Mouse (Mus musculus): ENCODE results near the gene Prkg1. TPM values are rescaled to one million over a fixed set of nuclear protein-coding genes. Genes with fewer than 3 reads are reported as not detected.
A peak's percentile ranks its signal among the peaks of the same experiment; 100 is the strongest.

Gene Prkg1
- polyA plus RNA-seq, 1 experiment from 2014 or later = 10.3 TPM

DNA sequence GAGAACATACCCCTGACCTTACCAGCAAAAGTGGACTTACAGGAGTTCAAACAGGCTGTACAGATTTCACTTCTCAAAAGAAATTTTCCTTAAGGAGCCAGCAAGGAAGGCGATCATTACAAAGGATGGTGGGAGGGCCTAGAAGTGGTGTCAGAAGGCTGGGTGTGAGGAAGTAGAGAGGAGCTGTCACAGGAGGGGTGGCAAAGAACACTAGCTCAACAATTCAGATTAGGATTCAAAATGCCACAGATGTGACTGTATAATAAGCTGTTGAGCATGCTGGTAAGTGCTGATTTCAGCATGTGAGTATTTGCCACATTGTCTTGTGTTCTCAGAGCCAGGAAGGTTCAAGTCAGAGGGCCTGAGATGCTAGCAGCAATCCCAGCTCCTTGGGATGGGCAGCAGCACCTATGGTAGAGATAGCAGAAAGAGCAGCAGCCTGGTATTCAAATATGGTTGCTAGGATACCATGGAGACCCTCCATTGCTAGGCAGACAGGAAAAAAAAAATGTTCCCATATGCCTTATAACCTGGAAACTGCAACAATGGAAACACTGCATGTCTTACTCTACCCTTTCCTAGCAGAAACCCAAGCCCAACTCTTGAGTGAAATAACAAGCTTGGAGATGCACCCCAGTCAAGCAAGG is 106.0 kb downstream of the Prkg1 start:
- ATAC-seq (ENCODE audit: low read depth) = no peak
- no peak overlapping the region for H3K27ac ChIP-seq (ENCODE audit: low read depth, low read length)

DNA sequence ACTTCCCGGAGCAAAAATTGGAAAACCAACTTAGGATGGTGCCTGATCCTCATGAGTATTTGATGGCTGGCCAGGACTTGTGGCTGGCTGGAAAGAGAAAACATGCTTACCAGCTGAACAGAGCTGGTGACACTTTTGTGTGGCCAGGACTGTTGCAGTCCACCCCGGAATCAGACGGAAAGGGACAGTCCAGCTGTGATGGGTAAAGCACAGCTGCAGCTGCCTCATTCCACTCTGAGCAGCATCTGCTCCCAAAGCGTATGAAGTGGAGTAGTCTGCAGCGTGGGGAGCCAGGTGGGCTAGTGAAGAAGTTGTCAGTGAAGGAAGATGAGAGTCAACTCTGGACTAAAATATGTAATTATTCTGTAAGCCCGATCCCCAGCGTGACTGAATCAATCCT is 108.6 kb downstream of the Prkg1 start:
- H3K9ac ChIP-seq (replicated peaks; ENCODE audit: low read depth, low read length) = no peak overlapping the region
- ATAC-seq (ENCODE audit: low read depth) = no peak

More for the DNA sequence above, 106.0 kb downstream of the Prkg1 start:
- no peak overlapping the region for H3K4me2 ChIP-seq (ENCODE audit: low read depth, low read length)
- 86% methylated on average over 1 of the region's 1 CpGs for WGBS
- H3K4me3 ChIP-seq (ENCODE audit: low read depth, low read length) = no peak overlapping the region
- H3K4me1 ChIP-seq (ENCODE audit: control insufficient read depth, insufficient read depth, low read length) = peaks cover 12% of the 10 kb centered on the region; the same call in 1 of the 2 replicates
- no peaks in the 10 kb centered on the region for H3K27me3 ChIP-seq (ENCODE audit: control insufficient read depth, insufficient read depth, low read length)
- no peaks in the 10 kb centered on the region for H3K36me3 ChIP-seq (ENCODE audit: control insufficient read depth, insufficient read depth, low read length)
- H3K9me3 ChIP-seq (ENCODE audit: control insufficient read depth, low read length) = no peaks in the 10 kb centered on the region
- no peak overlapping the region for H3K9ac ChIP-seq (replicated peaks; ENCODE audit: low read depth, low read length)

DNA sequence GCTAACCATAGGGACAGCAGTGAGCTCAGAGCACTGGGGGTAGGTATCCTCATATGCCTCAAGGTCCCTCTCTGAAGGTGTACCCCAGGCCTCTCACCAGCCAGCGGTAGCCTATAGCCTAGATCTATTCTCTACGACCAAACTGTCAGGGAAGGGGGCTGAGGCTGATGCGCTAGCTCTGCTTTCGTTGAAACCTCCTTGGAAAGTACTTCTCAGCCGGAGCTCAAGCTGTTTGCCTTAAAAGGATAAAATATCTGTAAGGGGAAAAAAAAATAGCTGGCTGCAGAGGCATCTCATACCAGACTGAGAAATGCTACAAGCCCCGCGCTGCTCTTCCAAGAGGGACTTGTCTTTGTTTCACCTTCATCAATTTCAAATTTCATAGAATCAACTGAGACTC is 109.0 kb downstream of the Prkg1 start:
- Histone ChIP-seq H3K9ac (replicated peaks; ENCODE audit: low read depth, low read length) (no peak overlapping the region), H3K9me3 (ENCODE audit: control insufficient read depth, low read length) (no peaks in the 10 kb centered on the region), H3K4me3 (ENCODE audit: low read depth, low read length) (no peak overlapping the region), H3K27me3 (ENCODE audit: control insufficient read depth, insufficient read depth, low read length) (no peaks in the 10 kb centered on the region), H3K4me1 (ENCODE audit: control insufficient read depth, insufficient read depth, low read length) (0 out of 2 replicates have a peak, but pooled peaks cover 5% of the 10 kb centered on the region), H3K27ac (ENCODE audit: low read depth, low read length) (no peak overlapping the region), H3K36me3 (ENCODE audit: control insufficient read depth, insufficient read depth, low read length) (no peaks in the 10 kb centered on the region), H3K4me2 (ENCODE audit: low read depth, low read length) (no peak overlapping the region)
- 82% methylated on average over 7 of the region's 7 CpGs for WGBS
- no peak for ATAC-seq (ENCODE audit: low read depth)

More for the DNA sequence above, 108.6 kb downstream of the Prkg1 start:
- no peak overlapping the region for H3K4me2 ChIP-seq (ENCODE audit: low read depth, low read length)
- no peaks in the 10 kb centered on the region for H3K9me3 ChIP-seq (ENCODE audit: control insufficient read depth, low read length)
- H3K4me1 ChIP-seq (ENCODE audit: control insufficient read depth, insufficient read depth, low read length) = 0 out of 2 replicates have a peak, but pooled peaks cover 5% of the 10 kb centered on the region
- H3K36me3 ChIP-seq (ENCODE audit: control insufficient read depth, insufficient read depth, low read length) = no peaks in the 10 kb centered on the region
- WGBS = 75% methylated on average over 7 of the region's 7 CpGs
- no peaks in the 10 kb centered on the region for H3K27me3 ChIP-seq (ENCODE audit: control insufficient read depth, insufficient read depth, low read length)
- no peak overlapping the region for H3K4me3 ChIP-seq (ENCODE audit: low read depth, low read length)
- H3K27ac ChIP-seq (ENCODE audit: low read depth, low read length) = no peak overlapping the region

GRCm38 (mm10) chr19:31654022-31654421 is 110.8 kb downstream of the Prkg1 start:
- no peak overlapping the region for H3K4me2 ChIP-seq (ENCODE audit: low read depth, low read length)
- H3K4me3 ChIP-seq (ENCODE audit: low read depth, low read length) = no peak overlapping the region
- H3K27ac ChIP-seq (ENCODE audit: low read depth, low read length) = no peak overlapping the region
- H3K4me1 ChIP-seq (ENCODE audit: control insufficient read depth, insufficient read depth, low read length) = 0 out of 2 replicates have a peak, but pooled peaks cover 5% of the 10 kb centered on the region
- H3K36me3 ChIP-seq (ENCODE audit: control insufficient read depth, insufficient read depth, low read length) = no peaks in the 10 kb centered on the region
- no peaks in the 10 kb centered on the region for H3K9me3 ChIP-seq (ENCODE audit: control insufficient read depth, low read length)
- no peak overlapping the region for H3K9ac ChIP-seq (replicated peaks; ENCODE audit: low read depth, low read length)
- 87% methylated on average over 6 of the region's 6 CpGs for WGBS
- no peaks in the 10 kb centered on the region for H3K27me3 ChIP-seq (ENCODE audit: control insufficient read depth, insufficient read depth, low read length)
- ATAC-seq (ENCODE audit: low read depth) = no peak

- no peaks in the 10 kb centered on the region for H3K27me3 ChIP-seq (ENCODE audit: control insufficient read depth, insufficient read depth, low read length)
- no peaks in the 10 kb centered on the region for H3K4me1 ChIP-seq (ENCODE audit: control insufficient read depth, insufficient read depth, low read length)
- H3K27ac ChIP-seq (ENCODE audit: low read depth, low read length) = no peak overlapping the region
- no peak overlapping the region for H3K9ac ChIP-seq (replicated peaks; ENCODE audit: low read depth, low read length)
- H3K9me3 ChIP-seq (ENCODE audit: control insufficient read depth, low read length) = no peaks in the 10 kb centered on the region
- H3K4me2 ChIP-seq (ENCODE audit: low read depth, low read length) = no peak overlapping the region
- ATAC-seq (ENCODE audit: low read depth) = no peak
- no peaks in the 10 kb centered on the region for H3K36me3 ChIP-seq (ENCODE audit: control insufficient read depth, insufficient read depth, low read length)
- WGBS = 94% methylated on average over 4 of the region's 4 CpGs
- no peak overlapping the region for H3K4me3 ChIP-seq (ENCODE audit: low read depth, low read length)
Measured at GRCm38 (mm10) chr19:31650452-31650851, 114.4 kb downstream of the Prkg1 start.

GRCm38 (mm10) chr19:31647492-31647891 is 117.3 kb downstream of the Prkg1 start:
- no peaks in the 10 kb centered on the region for H3K4me1 ChIP-seq (ENCODE audit: control insufficient read depth, insufficient read depth, low read length)
- no peak overlapping the region for H3K9ac ChIP-seq (replicated peaks; ENCODE audit: low read depth, low read length)
- no peak overlapping the region for H3K27ac ChIP-seq (ENCODE audit: low read depth, low read length)
- WGBS = 68% methylated on average over 2 of the region's 2 CpGs
- no peak for ATAC-seq (ENCODE audit: low read depth)
- no peaks in the 10 kb centered on the region for H3K27me3 ChIP-seq (ENCODE audit: control insufficient read depth, insufficient read depth, low read length)
- no peak overlapping the region for H3K4me2 ChIP-seq (ENCODE audit: low read depth, low read length)
- no peak overlapping the region for H3K4me3 ChIP-seq (ENCODE audit: low read depth, low read length)
- H3K36me3 ChIP-seq (ENCODE audit: control insufficient read depth, insufficient read depth, low read length) = no peaks in the 10 kb centered on the region
- H3K9me3 ChIP-seq (ENCODE audit: control insufficient read depth, low read length) = no peaks in the 10 kb centered on the region

DNA sequence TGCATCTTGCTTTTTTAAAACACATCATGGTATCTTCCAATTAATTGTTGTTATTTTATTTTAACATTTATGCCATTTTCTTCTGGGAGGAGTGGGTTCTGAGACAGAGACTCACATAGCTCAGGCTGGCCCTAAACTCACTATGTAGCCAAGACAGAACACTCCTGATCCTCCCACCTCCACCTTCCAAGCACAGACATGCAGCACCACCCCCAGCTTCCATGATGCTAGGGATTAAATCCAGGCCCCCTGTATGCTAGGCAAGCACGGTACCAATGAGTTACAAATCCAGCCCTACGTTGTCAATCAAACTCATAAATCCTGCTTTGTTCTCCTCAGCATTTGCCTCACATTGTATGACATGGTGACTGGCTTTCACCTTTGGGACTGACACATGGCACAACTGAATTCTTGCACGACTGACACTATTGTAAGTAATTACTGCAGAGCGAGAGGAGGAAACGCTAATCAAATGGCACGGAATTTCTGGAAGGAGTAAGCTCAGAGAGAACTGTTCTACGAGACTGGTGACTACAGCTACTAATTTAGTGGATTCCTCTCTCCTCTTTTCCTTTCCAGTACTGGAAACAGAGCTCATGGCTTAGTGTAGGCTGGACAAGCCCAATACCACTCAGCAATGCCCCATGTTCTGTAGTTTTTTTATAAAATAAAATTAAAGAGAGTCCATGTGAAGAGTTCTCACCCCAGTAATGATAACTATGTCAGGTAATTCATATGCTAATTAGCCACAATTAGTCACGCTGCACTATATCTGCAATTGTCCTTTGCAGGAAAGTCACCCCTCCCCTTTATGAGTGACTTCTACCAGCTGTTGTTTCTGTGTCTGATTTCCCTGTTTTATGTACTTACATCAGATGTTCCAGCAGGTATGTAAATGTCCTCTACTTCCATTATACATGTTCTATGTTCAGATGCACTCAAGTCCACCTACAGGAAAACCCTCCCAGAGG is 133.6 kb downstream of the Prkg1 start:
- Histone ChIP-seq H3K4me2 (ENCODE audit: low read depth, low read length) (no peak overlapping the region), H3K4me1 (ENCODE audit: control insufficient read depth, insufficient read depth, low read length) (no peaks in the 10 kb centered on the region)
- WGBS = 43% methylated on average over 8 of the region's 8 CpGs

DNA sequence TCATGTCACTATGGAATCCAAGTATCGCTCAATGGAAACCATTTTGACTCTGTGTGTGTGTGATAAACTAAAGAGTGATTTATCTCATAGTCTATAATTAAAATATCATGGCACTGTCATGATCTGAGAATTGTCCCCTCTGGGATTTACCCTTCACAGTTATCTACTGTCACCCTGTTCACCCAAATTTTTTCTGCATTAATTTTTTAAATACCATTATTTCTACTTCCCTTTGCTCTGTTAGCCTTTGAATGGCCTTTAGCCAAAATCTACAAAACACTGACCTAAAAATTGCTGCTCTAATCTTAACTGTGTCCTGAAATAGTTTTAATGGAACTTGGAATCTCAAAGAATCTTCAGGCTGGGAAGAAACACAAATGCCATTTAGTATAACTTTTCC is 143.1 kb downstream of the Prkg1 start:
- H3K4me1 ChIP-seq (ENCODE audit: control insufficient read depth, insufficient read depth, low read length) = no peaks in the 10 kb centered on the region
- no peak for ATAC-seq (ENCODE audit: low read depth)

More for the DNA sequence above, 133.6 kb downstream of the Prkg1 start:
- H3K9ac ChIP-seq (replicated peaks; ENCODE audit: low read depth, low read length) = no peak overlapping the region
- H3K27ac ChIP-seq (ENCODE audit: low read depth, low read length) = no peak overlapping the region
- no peaks in the 10 kb centered on the region for H3K27me3 ChIP-seq (ENCODE audit: control insufficient read depth, insufficient read depth, low read length)
- no peaks in the 10 kb centered on the region for H3K9me3 ChIP-seq (ENCODE audit: control insufficient read depth, low read length)
- peak; percentile 31; the same call in 1 of the 2 replicates for ATAC-seq (ENCODE audit: low read depth)
- no peak overlapping the region for H3K4me3 ChIP-seq (ENCODE audit: low read depth, low read length)
- no peaks in the 10 kb centered on the region for H3K36me3 ChIP-seq (ENCODE audit: control insufficient read depth, insufficient read depth, low read length)

GRCm38 (mm10) chr19:31616830-31617229 is 148.0 kb downstream of the Prkg1 start:
- Histone ChIP-seq H3K36me3 (ENCODE audit: control insufficient read depth, insufficient read depth, low read length) (no peaks in the 10 kb centered on the region), H3K4me1 (ENCODE audit: control insufficient read depth, insufficient read depth, low read length) (no peaks in the 10 kb centered on the region), H3K27ac (ENCODE audit: low read depth, low read length) (no peak overlapping the region), H3K4me2 (ENCODE audit: low read depth, low read length) (no peak overlapping the region), H3K27me3 (ENCODE audit: control insufficient read depth, insufficient read depth, low read length) (no peaks in the 10 kb centered on the region), H3K9me3 (ENCODE audit: control insufficient read depth, low read length) (no peaks in the 10 kb centered on the region), H3K9ac (replicated peaks; ENCODE audit: low read depth, low read length) (no peak overlapping the region), H3K4me3 (ENCODE audit: low read depth, low read length) (no peak overlapping the region)
- ATAC-seq (ENCODE audit: low read depth) = no peak
- 78% methylated on average over 4 of the region's 4 CpGs for WGBS

More for the DNA sequence above, 143.1 kb downstream of the Prkg1 start:
- H3K36me3 ChIP-seq (ENCODE audit: control insufficient read depth, insufficient read depth, low read length) = no peaks in the 10 kb centered on the region
- H3K27me3 ChIP-seq (ENCODE audit: control insufficient read depth, insufficient read depth, low read length) = no peaks in the 10 kb centered on the region
- H3K27ac ChIP-seq (ENCODE audit: low read depth, low read length) = no peak overlapping the region
- H3K4me2 ChIP-seq (ENCODE audit: low read depth, low read length) = no peak overlapping the region
- no peak overlapping the region for H3K4me3 ChIP-seq (ENCODE audit: low read depth, low read length)
- 90% methylated on average over 1 of the region's 1 CpGs for WGBS
- H3K9me3 ChIP-seq (ENCODE audit: control insufficient read depth, low read length) = no peaks in the 10 kb centered on the region; the same call in 1 of the 2 replicates
- no peak overlapping the region for H3K9ac ChIP-seq (replicated peaks; ENCODE audit: low read depth, low read length)
